Mouse (Mus musculus) myocyte (in vitro differentiated cells): ENCODE measurements at regions not wholly inside any gene's neighbourhood (a gene's known extent, or its start where the extent isn't known, plus 50 kb on each side); places are given as distances from the start of the nearest gene placed in this dataset.

Experiments used
- CEBPB ChIP-seq: IDR thresholded peaks from 2 replicates; pipeline ENCODE4 v1.6.1; 2011; ENCODE audit warnings: mild to moderate bottlenecking, moderate library complexity; ENCODE audit not compliant: poor library complexity, insufficient read depth, severe bottlenecking
- E2F4 ChIP-seq: IDR thresholded peaks from one replicate; pipeline ENCODE4 v1.6.1; 2011; ENCODE audit warnings: mild to moderate bottlenecking, control low read depth, moderate library complexity; ENCODE audit not compliant: insufficient read depth
- MAX ChIP-seq: IDR thresholded peaks from one replicate; pipeline ENCODE4 v1.6.1; 2011; ENCODE audit warnings: low read depth, mild to moderate bottlenecking, control low read depth
- MYOD1 ChIP-seq, 3 experiments: IDR thresholded peaks; one replicate each; pipeline ENCODE4 v1.6.1; 2011; ENCODE audit warnings: control low read depth in 2 of 3, low read depth in 2 of 3, mild to moderate bottlenecking in 2 of 3, moderate library complexity in 1 of 3; ENCODE audit not compliant: insufficient read length in 2 of 3, control insufficient read depth in 1 of 3
- MYOG ChIP-seq, 3 experiments: IDR thresholded peaks; one replicate each; pipeline ENCODE4 v1.6.1; 2011; ENCODE audit warnings: control low read depth in 2 of 3, low read depth in 2 of 3, mild to moderate bottlenecking in 2 of 3; ENCODE audit not compliant: insufficient read length in 2 of 3, control insufficient read depth in 1 of 3, insufficient read depth in 1 of 3
- POLR2A ChIP-seq: IDR thresholded peaks from one replicate; pipeline ENCODE4 v1.6.1; 2011; ENCODE audit warnings: low read depth, mild to moderate bottlenecking, control low read depth, moderate library complexity; ENCODE audit not compliant: insufficient read length
- POLR2AphosphoS2 ChIP-seq: IDR thresholded peaks from one replicate; pipeline ENCODE4 v1.6.1; 2011; ENCODE audit warnings: low read depth, control low read depth; ENCODE audit not compliant: insufficient read length
- SRF ChIP-seq: IDR thresholded peaks from one replicate; pipeline ENCODE4 v1.6.1; 2011; ENCODE audit warnings: low read depth; ENCODE audit not compliant: control insufficient read depth, insufficient read length
- TCF12 ChIP-seq: IDR thresholded peaks from one replicate; pipeline ENCODE4 v1.6.1; 2011; ENCODE audit warnings: mild to moderate bottlenecking, control low read depth; ENCODE audit not compliant: poor library complexity, insufficient read depth, severe bottlenecking
- TCF3 ChIP-seq: IDR thresholded peaks from one replicate; pipeline ENCODE4 v1.6.1; 2011; ENCODE audit warnings: low read depth, control low read depth; ENCODE audit not compliant: insufficient read length
- USF1 ChIP-seq: IDR thresholded peaks from one replicate; pipeline ENCODE4 v1.6.1; 2011; ENCODE audit warnings: low read depth, mild to moderate bottlenecking, control low read depth, moderate library complexity

DNA sequence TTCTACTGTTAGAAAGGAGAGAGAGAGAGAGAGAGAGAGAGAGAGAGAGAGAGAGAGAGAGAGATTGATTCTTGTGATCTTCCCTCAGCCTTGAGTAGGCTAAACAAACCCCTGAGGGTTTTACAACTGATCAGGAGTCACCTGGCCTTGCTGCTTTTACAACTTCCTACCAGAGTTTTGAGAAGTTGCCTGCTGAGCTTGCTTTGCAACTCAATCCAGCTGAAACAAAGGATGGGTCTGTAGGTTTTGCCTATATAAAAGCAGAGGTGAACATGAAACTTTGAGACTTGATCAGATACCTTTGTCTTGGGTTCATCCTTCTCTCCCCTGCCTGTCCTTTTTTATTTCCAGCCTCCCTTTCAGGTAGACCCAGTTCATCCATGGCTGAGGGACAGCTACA, 631.0 kb downstream of the Brinp3 start:
- TF ChIP-seq MYOG (IDR thresholded peaks at IDR 0.05; ENCODE audit: control insufficient read depth in 1 of 3, insufficient read depth in 1 of 3, insufficient read length in 2 of 3, low read depth in 2 of 3) (no peak), E2F4 (no peak), TCF3 (no peak), USF1 (no peak), MYOD1 (IDR thresholded peaks at IDR 0.05; ENCODE audit: control insufficient read depth in 1 of 3, insufficient read length in 2 of 3, low read depth in 2 of 3) (no peak), POLR2A (no peak), MAX (no peak), POLR2AphosphoS2 (no peak), TCF12 (no peak), CEBPB (no peak), SRF (no peak)
